Mouse (Mus musculus) cerebellum, postnatal 25 days (tissue): Measurements from ENCODE around the gene Myzap.

Source experiments
- DNase-seq, 2 experiments: peaks; one replicate each; pipeline ENCODE4 v3.0.0; 2021; ENCODE audit warnings: mixed read lengths in 2 of 2

Myzap gene

DNA sequence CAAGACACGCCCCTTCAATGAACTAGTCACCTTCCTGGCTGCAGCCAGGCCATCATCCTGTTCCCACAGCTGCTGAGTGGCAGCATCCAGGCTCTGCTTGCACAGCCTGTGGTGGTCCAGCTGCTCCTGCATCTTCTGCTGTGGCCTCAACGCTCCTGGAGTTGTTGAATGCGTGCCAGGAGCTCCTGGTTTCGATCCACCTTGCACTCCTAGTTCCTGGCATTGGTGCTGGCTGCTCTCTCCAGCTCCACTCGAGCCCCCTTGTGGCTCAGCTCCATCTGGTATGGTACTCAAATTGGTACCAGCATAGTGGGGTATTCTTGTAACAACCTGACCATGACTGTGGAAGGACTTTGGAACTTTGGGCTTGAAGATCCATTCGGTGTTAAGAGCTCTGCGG, 7.7 kb upstream of the Myzap start:
- peak in 1 of 2 experiments; percentile 13 for DNase-seq

DNA sequence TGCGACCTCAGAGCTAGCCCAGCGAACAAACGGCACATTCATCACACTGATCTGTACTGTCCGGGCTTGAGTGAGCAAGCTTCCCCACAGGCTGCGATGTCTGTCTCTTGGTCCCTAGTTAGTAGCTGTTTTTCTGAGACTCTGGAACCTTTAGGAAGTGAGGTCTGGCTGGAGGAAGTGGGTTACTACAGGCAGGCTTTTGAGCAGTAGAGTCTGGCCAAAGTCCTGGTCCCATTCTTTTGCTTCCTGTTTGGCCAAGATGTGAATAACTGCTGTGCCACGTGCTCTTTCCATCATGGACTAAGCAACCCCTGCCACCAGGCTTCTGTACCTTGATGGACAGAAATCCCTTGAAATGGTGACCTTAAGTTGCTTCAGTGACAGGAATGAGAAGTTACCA, 4.7 kb upstream of the Myzap start:
- DNase-seq: no peak

DNA sequence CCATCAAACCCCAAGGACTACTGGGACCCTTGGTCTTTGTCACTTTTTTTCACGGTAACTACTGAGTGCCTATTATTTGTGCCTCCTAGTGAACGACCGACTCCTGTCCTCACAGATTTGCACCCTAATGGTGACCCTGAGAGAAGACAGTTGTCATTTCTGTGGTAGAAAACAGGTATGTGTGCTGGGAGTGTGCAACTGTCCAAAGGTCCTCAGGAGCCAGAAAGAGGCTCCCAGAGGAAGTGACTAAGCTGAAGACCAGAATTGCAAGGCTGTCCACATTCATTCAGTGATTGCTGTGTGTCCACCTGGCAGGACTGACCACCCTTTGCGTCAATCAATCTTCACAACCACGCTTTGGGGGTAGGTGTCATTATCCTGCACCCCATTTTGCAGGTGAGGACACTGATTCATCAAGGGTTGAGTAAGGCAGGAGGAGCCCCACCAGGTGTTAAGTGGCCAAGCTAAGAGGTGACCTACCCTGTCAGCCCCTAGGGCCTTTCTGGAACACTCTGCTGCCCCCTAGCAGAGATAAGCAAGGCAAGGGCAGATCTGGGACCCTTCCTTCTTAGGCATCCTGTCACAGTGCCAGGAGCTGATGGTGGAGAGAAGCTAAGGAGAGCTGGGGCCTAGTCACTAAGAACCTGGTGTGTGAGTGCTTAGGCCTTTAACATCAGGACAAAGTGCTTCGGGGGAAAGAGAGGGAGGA, 571 bp upstream of the Myzap start:
- DNase-seq: no peak

DNA sequence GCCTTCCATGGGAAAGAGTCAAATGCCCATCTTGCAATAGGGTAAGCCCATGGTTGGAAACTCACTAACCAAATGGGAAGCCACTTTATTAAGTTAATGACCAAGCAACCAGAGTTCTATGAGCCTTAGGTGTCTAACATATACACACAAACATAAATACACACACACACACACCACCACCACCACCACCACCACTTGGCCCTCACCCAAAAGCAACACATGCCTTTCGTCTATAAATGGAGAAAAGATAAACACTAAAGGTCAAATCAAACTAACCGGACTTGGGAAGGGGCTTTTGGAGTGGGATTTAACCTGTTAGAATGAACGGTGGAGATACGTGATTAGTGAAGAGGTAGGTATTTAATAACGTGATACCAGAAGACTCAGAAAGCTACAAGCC, 1.1 kb downstream of the Myzap start:
- no peak for DNase-seq

DNA sequence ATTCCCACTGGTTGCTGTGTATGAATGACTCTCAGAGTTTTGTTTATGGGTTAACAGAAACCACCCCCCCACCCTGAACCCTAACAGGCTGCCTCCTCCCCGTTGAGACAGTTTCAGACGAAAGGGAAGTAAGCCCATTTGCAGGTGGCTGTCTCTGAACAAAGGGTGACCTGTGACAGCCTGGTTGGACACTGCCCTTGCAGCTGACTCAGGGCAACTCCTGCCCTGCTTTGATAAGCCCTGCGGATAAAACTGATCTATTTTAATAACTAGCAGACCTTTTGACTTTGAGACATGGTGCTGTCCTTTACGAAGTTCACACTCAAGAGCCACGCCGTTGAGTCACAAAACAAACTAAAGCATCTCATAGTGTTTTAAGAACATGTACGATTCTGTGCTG, 2.4 kb downstream of the Myzap start:
- DNase-seq: no peak

DNA sequence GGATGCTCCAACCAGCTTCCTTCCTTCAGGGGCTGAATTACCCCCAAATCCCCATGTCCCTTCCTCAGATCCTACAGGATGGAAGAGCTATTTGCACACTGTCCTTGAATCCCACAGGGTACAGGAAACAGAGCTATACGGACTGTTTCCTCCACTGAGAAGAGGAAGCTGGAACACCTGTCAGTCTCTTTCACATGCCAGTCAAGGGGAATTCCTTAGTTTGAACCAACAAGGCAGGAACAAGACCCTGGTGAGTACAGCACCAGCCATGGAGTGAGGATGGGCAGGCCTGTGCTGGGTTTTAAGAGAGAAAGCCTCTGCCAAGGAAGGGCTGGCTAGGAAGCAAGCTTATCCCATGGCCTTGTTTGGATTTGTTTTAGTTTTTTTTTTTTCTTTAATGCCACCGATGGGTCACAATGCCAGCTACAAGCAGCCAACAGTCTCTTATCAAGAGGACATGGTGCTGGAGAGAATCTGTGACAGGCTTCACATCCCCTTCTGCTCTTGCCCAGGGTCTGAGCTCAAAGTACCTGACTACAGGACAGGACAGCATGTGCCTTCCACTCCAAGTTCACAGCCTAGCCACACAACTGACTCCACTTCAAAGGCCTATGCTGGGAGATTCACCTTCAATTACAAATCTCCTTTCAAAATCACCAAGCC, 3.1 kb downstream of the Myzap start:
- no peak for DNase-seq

DNA sequence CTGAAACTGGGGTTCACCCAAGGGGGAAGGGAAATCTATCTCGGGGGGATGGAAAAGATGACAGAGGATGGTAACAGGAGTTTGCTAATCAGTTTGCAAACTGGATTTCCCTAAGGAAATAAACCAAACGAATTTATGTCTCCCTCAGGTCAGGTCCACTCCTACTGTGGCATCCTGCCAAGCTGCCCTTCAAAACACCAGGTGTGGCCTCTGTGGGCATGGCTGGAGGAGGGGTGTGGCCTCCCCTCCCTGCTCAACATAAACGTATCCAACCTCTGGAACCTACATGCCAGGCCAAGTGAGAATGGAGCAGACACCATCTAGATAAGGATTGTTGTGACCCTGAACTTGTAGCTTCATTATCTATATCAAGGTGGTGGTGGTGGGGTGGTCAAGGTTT, 5.8 kb downstream of the Myzap start:
- DNase-seq: no peak

DNA sequence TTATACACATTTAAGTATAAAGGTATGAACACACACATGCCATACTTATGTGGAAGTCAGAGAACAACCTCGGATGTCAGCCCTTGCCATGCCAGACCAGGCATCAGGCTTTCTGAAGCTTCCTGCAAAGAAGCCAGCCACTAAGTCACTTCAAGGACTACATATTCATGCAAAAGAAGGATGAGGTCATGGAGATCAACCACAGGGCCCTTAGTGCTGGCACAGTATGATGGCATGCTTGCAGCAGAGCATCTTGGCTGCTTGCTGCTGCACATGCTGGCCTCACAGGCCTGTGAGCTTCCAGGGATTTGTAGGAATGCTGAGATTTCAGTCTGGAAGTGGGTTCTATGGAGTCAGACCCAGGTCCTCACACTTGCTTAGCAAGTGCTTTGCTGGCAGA, 9.4 kb downstream of the Myzap start:
- no peak for DNase-seq

DNA sequence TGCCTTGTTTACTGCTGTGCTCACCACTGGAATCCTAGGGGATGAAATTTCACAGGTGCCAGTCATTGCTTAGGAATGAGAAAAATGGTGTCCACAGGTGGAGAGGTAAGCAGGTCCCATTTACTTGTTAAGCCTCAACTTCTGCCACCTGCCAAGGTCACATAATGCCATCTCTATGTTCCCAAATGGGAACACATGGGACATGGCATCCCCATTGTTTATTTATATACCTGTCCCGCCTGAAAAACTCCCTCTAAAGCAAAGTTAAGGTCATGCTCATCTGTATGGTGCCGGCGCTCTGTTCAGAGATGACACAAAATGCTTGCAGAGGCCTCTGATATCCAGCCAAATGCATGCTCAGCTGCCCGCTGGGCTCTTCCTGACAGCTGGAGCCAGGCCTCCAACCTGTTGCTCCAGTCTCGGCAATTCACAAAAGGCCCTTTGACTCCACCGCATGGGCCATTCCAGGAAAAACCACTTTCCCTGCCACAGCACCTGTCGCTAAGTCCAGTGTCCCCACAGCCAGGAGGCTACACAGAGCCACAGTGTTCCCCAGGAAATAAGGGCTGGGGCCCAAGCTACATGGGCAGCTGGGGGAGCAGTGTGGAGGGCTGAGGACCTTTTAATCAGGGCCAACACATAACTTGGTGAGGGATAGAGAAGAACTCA, 13.1 kb downstream of the Myzap start:
- DNase-seq: peak in 1 of 2 experiments; percentile 6

DNA sequence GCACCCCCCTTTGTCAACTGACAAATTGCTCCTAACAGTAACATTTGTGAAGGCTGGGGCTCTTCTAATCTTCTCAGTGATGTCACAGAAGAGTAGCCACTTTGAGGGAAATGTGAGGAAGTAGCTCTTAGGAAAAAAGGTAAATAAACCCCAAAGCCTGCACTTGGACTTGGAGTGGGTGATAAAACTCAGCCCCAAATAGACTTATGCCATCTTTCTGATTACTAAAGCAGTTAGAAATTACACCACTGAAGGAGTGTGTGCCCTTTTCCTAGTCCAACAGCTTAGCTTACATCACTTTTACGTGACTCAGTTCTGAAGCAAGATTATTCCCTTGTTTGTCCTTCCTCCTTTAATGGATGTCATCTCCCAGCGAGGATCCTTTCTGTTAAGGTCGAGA, 17.7 kb downstream of the Myzap start:
- no peak for DNase-seq

DNA sequence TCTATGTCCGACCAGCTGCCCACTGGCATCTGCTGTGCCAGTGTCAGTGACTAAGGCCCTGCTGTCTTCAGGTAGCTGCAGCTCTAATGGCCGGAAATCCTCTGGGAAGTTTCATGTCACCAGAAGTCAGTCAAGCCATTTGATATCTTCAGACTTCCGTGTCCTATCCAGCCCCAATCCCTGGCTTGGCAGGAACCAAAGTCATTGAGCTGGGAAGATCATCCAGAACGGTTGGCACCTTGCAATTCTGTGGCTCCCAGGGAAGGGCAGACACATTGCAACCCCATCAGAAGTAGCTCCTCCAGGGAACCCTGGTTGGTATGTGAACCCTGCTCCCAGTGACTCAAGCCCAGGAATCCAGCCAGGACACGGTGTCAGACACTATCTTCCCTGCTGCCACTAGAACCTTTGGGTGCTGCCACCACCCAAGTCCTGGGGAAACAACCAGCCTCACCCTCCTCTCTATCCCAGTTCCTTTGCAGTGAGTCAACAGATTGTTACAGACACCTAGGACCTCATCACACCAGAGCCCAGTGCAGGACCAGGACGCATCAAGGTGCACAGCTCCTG, 18.3 kb downstream of the Myzap start:
- no peak for DNase-seq

DNA sequence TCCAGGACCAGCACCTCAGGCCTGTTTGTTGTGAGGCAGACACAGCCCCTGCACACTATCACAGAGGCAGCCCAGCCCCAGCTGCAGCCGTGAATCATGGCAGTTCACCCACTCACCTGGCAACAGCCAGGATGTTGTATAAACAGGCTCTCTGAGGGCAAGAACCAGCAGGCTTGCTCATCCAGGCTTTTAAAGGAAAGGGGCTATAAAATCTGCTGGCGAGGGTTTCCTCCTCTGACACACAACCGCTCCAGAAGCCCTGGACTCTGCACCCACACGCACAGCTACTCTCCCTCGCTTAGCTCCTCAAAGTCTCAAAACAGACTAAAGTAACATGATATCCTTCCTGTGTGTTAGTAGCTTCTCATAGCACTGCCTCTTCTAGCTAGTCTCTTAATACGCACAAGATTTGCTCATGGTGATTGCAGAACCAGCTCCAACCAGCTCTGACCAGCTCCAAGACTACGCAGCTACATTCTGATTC, 21.0 kb downstream of the Myzap start:
- no peak for DNase-seq

DNA sequence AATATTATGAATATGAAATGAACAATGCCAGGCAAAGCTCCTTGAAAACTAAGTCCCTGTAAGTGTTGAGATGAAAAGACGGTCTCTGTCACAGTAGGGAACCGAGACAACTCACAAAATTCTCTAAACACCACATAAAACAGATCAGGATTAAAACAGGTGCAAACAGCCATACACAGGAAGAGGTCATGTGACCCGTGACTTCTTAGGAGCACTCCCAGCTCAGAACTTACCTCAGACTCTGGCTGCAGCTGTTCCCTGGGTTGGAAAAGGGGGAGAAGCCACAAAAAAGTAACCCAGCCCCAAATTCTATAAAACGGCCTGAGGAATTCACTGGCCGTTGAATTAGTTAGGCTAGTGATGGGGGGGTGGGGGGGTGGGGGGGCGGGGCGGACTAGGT, 22.0 kb downstream of the Myzap start:
- no peak for DNase-seq

DNA sequence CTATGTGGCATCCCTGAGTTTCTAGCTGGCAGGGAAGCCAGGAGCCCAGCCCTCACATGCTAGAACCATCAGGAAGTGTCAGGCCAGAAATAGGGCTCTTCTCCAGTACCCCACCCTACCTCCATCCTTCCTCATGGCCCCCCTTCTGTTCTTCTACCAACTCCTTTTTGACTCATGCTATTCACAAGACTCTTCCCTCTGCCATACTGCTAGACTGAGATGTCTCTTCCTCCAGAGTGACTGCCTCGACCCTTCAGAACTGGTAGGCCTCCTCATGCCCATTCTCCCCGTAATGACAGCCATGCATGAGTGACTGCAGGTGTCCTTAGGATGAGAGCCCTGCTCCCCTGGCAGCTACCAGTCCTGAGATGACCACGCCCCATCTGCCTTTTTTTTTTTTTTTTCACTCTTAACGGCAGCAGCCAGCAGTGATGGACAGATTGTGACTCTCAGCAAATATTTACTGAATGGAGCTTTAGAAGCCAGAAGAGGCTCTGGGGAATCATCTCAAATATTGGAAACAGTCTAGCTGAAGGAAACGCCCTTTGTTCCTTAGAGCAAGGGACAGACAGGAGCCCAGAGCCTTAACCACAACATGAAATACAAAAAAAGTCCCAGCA, 23.7 kb downstream of the Myzap start:
- no peak for DNase-seq

DNA sequence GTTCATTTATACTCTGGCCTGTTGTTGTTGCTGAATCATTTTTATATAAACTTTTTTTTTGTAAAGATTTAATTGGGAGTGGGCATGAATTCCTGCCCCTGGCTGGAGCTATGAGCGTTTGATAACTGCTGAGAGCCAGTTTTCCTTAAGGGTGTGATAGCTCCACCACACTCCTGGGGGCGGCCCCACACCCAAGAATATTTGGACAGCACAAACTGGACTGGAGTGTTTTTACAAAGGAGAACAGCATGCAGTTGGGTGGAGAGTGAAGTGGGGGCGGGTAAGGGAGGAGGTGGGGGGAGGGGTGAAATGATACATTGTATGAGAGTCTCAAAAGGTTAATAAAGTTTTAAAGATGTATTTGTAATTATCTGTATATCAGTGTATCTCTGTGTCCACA, 24.8 kb downstream of the Myzap start:
- no peak for DNase-seq

DNA sequence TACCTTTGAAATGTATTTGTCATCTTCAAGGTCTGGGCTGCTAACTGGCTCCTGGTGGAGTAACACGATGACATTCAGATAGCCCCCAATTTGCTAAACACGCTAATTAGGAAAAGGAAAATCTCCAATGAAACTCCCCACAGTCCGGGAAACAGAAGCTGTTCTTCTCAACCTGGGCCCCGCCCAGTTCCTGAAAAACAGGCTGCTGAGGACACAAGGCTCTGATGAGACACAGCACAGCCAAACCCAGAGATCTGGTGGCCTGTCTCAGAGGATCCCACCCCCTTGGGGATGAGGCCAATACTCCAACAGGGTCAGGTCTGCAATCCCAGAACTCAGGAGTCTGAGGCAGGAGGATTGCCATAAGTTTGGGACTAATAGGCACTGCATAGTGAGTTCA, 25.4 kb downstream of the Myzap start:
- DNase-seq: no peak

DNA sequence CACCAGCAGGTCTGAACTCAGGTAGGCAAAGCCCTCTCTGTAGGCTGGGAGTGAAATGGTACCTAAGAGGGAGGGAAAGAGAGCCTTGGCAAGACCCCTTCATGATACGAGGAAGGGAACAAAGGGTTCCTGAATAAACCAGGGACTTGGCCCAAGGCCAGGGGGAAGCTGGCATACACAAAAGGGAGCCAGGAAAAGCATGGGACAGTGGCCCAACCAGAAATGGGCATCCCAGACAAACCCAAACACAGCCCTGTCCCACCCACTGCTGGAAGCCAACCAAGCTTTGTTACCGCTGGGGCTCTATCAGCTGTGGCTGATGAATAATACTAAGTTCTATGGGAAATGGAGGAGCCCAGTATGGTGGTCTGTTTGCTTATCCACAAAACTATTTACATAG, 34.4 kb downstream of the Myzap start:
- DNase-seq: peak; percentile 14 to 52

DNA sequence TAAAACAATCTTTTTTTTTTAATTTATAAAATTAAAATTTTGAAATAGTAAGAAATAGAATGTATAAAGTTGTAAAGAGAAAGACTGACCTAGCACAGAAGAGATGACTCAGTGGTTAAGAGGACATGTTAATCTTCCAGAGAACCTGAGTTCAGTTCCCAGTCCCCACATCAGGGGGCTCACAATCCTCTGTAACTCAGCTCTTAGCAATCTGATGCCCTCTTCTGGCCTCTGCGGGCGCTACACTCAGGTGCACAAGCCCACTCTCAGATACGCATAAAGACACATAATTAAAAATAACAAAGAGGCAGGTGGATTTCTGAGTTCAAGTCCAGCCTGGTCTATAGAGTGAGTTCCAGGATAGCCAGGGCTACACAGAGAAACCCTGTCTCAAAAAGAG, 38.2 kb downstream of the Myzap start:
- DNase-seq: no peak

DNA sequence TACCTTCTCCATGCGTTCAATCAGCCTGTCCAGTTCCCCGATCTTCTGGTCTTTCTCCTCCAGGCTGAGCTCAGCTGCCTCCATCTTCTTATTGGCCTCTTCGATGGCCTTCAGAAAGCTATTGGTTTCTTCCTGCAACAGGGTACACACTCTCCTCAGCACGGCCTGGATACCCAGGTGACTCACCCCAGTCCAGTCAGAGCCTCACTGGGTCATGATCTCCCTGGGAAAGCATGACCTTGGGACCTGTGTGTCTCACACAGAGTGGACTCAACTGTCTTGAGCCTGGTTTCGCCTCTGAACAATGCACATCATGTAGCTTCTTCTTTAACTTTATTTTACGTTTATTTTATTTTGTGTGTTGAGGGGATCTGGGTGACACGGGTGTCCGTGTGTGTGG, 42.0 kb downstream of the Myzap start:
- DNase-seq: no peak

DNA sequence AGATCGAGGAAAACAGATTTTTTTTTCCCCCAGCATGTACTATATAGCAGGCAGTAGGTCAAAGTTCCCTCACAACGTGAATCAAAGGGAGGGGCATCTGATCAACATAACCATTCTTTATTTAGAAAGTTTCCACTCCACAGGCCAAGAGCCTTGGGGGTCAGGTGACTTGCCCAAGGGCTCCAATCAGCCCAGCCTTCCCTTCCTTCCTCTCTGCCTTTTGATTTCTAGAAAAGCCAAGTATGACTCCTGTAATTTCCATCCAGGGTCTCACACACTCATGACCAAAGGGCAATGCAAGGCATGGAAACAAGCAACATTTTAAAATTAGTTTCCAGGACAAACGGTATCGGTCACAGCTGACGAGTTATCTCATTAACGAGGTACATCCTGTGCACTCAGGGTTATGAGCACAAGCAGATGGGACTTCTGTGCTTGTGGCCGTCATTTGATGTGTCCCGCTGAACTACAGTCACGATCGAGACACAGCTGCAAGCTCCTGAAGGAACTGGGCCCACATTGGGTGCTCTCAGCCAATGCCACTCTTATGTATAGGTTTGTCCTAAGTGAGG, 44.4 kb downstream of the Myzap start:
- no peak for DNase-seq

DNA sequence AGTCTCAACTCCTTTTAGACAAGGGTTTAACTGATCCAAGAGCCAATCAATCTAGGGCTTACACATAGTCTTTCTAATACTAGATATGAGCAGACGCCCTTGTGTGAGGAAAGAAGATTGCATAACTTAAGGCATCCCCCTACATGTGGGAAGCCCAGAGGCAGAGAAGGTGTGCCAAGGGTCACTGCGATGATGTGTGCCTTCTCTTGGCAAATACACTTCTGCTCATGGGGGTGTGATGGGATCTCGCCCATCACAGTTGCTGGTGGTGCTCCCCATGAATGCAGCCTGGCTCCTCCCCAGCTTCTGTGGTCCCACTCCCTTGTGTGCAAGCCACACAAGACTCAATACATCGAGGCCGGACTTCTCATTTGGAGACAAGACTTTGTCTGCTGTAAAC, 47.3 kb downstream of the Myzap start:
- DNase-seq: no peak

DNA sequence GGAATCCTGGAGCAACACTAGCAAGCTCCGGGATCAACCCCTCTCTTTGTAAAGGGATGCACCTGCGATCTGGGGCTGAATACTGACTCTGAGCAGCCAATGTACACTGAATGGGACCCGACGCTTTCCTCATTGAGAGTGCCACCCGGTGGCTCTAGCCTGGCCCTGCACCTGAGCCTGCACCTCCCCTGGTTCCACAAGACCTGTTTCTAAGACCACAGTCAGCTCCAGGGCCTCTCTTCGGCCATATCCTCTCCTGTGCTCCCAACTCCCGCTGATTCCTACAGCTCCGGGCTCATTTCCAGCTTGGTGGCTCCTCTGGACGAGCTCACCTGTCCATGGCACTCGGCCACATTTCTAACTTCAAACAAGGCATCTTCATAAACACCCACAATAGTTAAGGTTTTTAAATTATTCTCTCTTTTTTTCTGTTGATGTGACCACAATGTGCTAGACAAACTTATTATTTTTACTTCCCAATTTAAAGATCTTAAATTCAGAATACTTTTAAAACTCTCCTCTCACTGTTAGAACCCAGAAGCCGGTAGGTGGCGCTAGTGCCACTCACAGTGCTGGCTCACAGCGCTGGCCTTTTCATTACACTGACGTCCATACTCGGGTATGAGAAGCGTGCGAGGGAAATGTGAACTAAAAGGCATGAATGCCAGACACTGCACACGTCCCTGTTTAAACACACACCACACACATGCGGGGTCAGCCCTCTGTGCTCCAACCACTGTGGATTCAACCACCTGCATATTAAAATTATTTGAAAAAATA, 48.5 kb downstream of the Myzap start:
- peak; percentile 73 to 90 for DNase-seq
